Mouse (Mus musculus) gastrocnemius, postnatal 14 days (tissue): ENCODE measurements at regions not wholly inside any gene's neighbourhood (a gene's known extent, or its start where the extent isn't known, plus 50 kb on each side); places are given as distances from the start of the nearest gene placed in this dataset.

ENCODE experiments used
- DNase-seq: peaks from one replicate; pipeline ENCODE4 v3.0.0; 2021; ENCODE audit warnings: mixed read lengths
- intact Hi-C: fragments of 180-260 bp; cut with DNase I; formaldehyde crosslinking; loops from one replicate; pipeline ENCODE4 v1.15.1; 2025; ENCODE audit warnings: low total_unique reads

DNA sequence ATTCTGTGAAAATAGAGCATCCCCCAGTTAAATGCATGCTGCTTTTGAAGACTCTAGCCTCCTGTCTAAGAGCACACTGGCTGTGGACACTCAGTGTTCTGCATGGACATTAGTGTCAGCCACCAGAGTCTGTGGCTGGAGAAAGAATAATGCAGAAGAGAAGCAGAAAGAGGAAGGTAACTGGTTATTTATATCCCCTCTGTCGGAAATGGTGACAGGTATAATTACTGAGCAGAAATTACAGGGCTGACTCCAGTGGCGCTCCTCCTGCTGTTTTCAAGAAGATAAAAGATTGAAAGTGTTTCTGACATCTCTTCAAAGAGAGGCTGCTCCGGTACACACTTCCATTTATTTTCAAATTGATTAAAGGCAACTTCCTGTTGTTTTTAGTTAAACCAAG lies 139.5 kb upstream of the Gria1 start:
- intact Hi-C loops: no loop called here
- no peak for DNase-seq

GRCm38 (mm10) chr11:56898548-56898951 lies 112.6 kb upstream of the Gria1 start:
- intact Hi-C loops: no loop called here

DNA sequence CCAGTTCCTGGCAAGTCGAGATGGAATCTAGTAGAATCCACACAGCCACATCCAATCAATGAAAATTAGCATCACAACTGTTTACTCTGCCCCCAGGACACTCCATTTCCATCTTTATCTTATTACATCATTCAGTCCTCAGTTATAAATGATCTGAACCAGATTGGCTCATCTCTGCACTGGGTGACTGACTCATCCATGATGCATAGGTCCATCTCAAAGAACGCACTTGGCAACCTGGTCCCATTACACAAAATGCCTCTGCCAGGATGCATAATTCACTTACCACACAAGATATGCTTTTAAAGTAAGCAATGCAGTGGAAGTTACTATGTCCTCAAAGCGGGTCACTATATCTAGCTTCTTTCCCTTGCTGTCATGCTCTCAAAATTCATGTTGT lies 110.0 kb upstream of the Gria1 start:
- no peak for DNase-seq
- intact Hi-C loops: no loop called here

More at GRCm38 (mm10) chr11:56898548-56898951, 112.6 kb upstream of the Gria1 start:
- no peak for DNase-seq

GRCm38 (mm10) chr11:56925368-56925896 lies 85.8 kb upstream of the Gria1 start:
- DNase-seq: no peak
- intact Hi-C loops: no loop called here

DNA sequence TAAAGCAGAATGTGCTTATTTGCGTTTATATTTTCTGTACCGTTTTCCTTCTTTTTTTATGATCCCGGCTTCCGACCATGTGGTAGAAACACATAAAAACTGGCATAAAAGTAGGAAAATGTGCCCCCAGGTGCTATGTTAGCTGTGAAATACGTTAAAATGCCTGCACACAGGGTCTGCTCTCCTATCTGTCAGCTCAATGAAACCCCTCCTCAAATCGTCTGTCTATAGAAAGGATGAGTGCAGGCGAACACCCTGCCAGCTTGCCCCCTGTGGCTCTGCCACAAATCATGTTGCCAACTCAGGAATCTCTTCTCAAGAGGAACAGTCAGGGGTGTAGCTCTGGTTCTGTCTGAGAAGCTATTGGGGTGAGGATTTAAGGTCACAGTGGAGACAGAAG lies 78.4 kb upstream of the Gria1 start:
- DNase-seq: no peak
- intact Hi-C loops: no loop called here

GRCm38 (mm10) chr11:56952357-56952756 lies 58.8 kb upstream of the Gria1 start:
- intact Hi-C loops: no loop called here
- no peak for DNase-seq

GRCm38 (mm10) chr11:56957824-56958223 lies 53.4 kb upstream of the Gria1 start:
- no peak for DNase-seq
- intact Hi-C loops: no loop called here
